Mouse (Mus musculus): ENCODE data around the gene Gm595. TPM values are rescaled to one million over a fixed set of nuclear protein-coding genes. Genes with fewer than 3 reads are reported as not detected.

Gm595 gene
- total and polyA plus RNA-seq, 3 experiments: not detected

DNA sequence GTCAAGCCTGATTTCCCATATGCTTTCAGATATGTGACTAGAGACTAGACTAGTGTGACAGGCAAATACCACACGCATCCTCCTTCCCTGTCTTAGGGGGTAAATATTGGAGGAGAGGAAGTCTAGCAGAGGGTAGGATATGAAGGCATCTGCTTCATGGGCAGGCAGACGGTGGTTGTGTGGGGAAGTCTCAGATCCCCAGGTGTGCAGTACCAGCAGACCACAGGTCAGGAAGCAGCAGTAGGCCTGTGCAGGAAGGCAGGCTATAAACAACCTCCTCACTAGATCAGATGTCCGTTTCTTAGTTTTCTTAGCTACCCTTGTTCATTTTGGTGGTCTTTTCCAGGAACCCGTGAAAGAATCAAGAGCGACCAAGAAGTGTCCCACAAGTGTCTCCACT, 7.1 kb upstream of the Gm595 start:
- Histone ChIP-seq H3K4me3 (ENCODE audit: low read depth, low read length) (no peak overlapping the region), H3K36me3 (replicated peaks) (no peaks in the 10 kb centered on the region), H3K9me3 (replicated peaks) (no peaks in the 10 kb centered on the region), H3K27me3 (ENCODE audit: insufficient read depth, low read length) (no peaks in the 10 kb centered on the region), H3K4me1 (ENCODE audit: insufficient read depth, low read depth, low read length) (no peaks in the 10 kb centered on the region)
- TF ChIP-seq GATA2 (IDR thresholded peaks at IDR 0.05; ENCODE audit: borderline replicate concordance, low read depth, low read length): no peak
- no peak for TF ChIP-seq POLR2AphosphoS5 (IDR thresholded peaks at IDR 0.05; ENCODE audit: insufficient replicate concordance, low read depth, low read length)
- no peak for TF ChIP-seq GATA1 (IDR thresholded peaks at IDR 0.05; ENCODE audit: borderline replicate concordance, low read length)
- no peak for TF ChIP-seq TAL1 (conservative IDR thresholded peaks at IDR 0.05; ENCODE audit: low read depth, low read length)
- TF ChIP-seq CTCF (IDR thresholded peaks at IDR 0.05; ENCODE audit: low read depth, low read length): no peak
- no peak for DNase-seq (ENCODE audit: low spot score)
- ATAC-seq (ENCODE audit: extremely low read depth, insufficient number of reproducible peaks, low FRiP score, poor library complexity, severe bottlenecking): no peak

Other genes starting within 250 kb of the Gm595 start
- not detected in 2 replicates for gene Gpr119, start 203.2 kb downstream of the Gm595 start, total RNA-seq (2014; fragmentation: Nextera tagmentation)
- gene Gpr119, start 203.2 kb downstream of the Gm595 start, total RNA-seq (2017): not detected in 2 replicates
- gene Gpr119, start 203.2 kb downstream of the Gm595 start, polyA plus RNA-seq (2012): not detected in 2 replicates
- gene Rbmx2, start 182.7 kb downstream of the Gm595 start, total RNA-seq (2014; fragmentation: Nextera tagmentation): 16.2 and 17.0 TPM in 2 replicates
- 19.9 and 20.7 TPM in 2 replicates for gene Rbmx2, start 182.7 kb downstream of the Gm595 start, total RNA-seq (2017)
- gene Rbmx2, start 182.7 kb downstream of the Gm595 start, polyA plus RNA-seq (2012): 11.2 and 11.4 TPM in 2 replicates